Mouse (Mus musculus) bone marrow, adult 2 months (tissue): ENCODE results near the gene Zfp607a. TPM values are rescaled to one million over a fixed set of nuclear protein-coding genes. Genes with fewer than 3 reads are reported as not detected.

ENCODE experiments used
- H3K27ac ChIP-seq: fragments of 200-500 bp; 2 replicates; pipeline ENCODE4 v1.5.1; 2012; ENCODE audit warnings: low read depth, mild to moderate bottlenecking, control low read depth, inconsistent platforms, low read length; ENCODE audit not compliant: control insufficient read depth, poor library complexity, insufficient read depth
- H3K4me1 ChIP-seq: fragments of 200-500 bp; 2 replicates; pipeline ENCODE4 v1.6.1; 2011; ENCODE audit warnings: low read length; ENCODE audit not compliant: control insufficient read depth, insufficient read depth
- H3K4me3 ChIP-seq: fragments of 200-500 bp; replicated peaks from 2 replicates; pipeline ENCODE3; 2011; ENCODE audit warnings: mild to moderate bottlenecking, low read depth, low read length, control low read depth; ENCODE audit not compliant: control insufficient read depth
- CTCF ChIP-seq: fragments of 200-500 bp; IDR thresholded peaks from 2 replicates; pipeline ENCODE4 v1.5.1; 2011; ENCODE audit warnings: low read length, control low read depth; ENCODE audit not compliant: control insufficient read depth, insufficient read depth
- POLR2A ChIP-seq: fragments of 200-500 bp; IDR thresholded peaks from 2 replicates; pipeline ENCODE4 v1.6.1; 2011; ENCODE audit warnings: low read depth, mild to moderate bottlenecking, control low read depth, low read length, borderline replicate concordance; ENCODE audit not compliant: control insufficient read depth
- WGBS: fragments of 180-500 bp; shearing (Covaris S2); methylation state at CpG from one replicate; pipeline ENCODE4 v1.1.7; 2018; 5-methylcytosine and 5-hydroxymethylcytosine counted together
- polyA plus RNA-seq: library from polyadenylated mRNA; stranded (reverse); fragments of >200 nt; gene quantifications from 2 replicates; pipeline ENCODE4 v1.2.4, GENCODE M21; 2011; ENCODE audit warnings: low replicate concordance; ENCODE audit not compliant: missing spikeins, insufficient read depth, insufficient read length

Zfp607a gene
- polyA plus RNA-seq, 1 experiment = 2.3 TPM

- peak within 1 kb of the TSS; percentile 78 for H3K4me3 ChIP-seq
- TF ChIP-seq POLR2A (no peak), CTCF (no peak)
- H3K4me1 ChIP-seq = peaks cover 1% of the 10 kb centered on the region; the same call in 1 of the 2 replicates
- WGBS = 7% methylated on average over 40 of the region's 40 CpGs
- no peak within 1 kb of the TSS for H3K27ac ChIP-seq
Observed at GRCm38 (mm10) chr7:27928818-27929695, 71.7 kb downstream of the Zfp607a start, which contains the start of gene Zfp974. Gene Zfp974, minus strand, starts transcription at chr7:27929460.

Other genes with a start within 250 kb of the Zfp607a start
- gene Ttc9b, start 203.6 kb upstream of the Zfp607a start, polyA plus RNA-seq = not detected in 2 replicates
- gene Map3k10, start 182.9 kb upstream of the Zfp607a start, polyA plus RNA-seq = 3.8 and 6.5 TPM in 2 replicates
- 1.2 and 4.2 TPM in 2 replicates for gene Zfp607b, start 168.2 kb upstream of the Zfp607a start, polyA plus RNA-seq
- gene Zfp60, start 126.1 kb upstream of the Zfp607a start, polyA plus RNA-seq = 2.7 and 4.5 TPM in 2 replicates
- 2.0 and 3.8 TPM in 2 replicates for gene Zfp626, start 50.3 kb upstream of the Zfp607a start, polyA plus RNA-seq
- 0.95 and 1.2 TPM in 2 replicates for gene Zfp59, start 18.9 kb upstream of the Zfp607a start, polyA plus RNA-seq
- 0.57 and 5.4 TPM in 2 replicates for gene Zfp974, start 71.9 kb downstream of the Zfp607a start, polyA plus RNA-seq
- gene Zfp780b, start 121.6 kb downstream of the Zfp607a start, polyA plus RNA-seq = 3.2 and 6.0 TPM in 2 replicates
- gene Zfp850, start 156.6 kb downstream of the Zfp607a start, polyA plus RNA-seq = 0.34 and 1.1 TPM in 2 replicates
- gene Psmc4, start 192.6 kb downstream of the Zfp607a start, polyA plus RNA-seq = 81.0 and 119 TPM in 2 replicates
- not detected in 2 replicates for gene Fcgbp, start 213.7 kb downstream of the Zfp607a start, polyA plus RNA-seq